8 mouse cellular contexts compared by ENCODE assay signal in genomic region chr8:71709134-71709799, GRCm38 (mm10). TPM values are rescaled to one million over a fixed set of nuclear protein-coding genes. Genes with fewer than 3 reads are reported as not detected.
DNase-seq lines count a peak whose midpoint lies in the region; ATAC-seq lines count a peak whose summit lies in the region.

No protein-coding gene starts in this region.

- 0 out of 2 replicates have a peak, but pooled peaks cover 6% of the 10 kb centered on the region for H3K4me1 ChIP-seq in heart, embryonic 15.5 days (replicated peaks)
- H3K4me1 ChIP-seq in embryonic facial prominence, embryonic 13.5 days = peaks cover 9% of the 10 kb centered on the region; the same call in 1 of the 2 replicates
- peaks cover 4% of the 10 kb centered on the region for H3K4me1 ChIP-seq in hindbrain, embryonic 16.5 days (ENCODE audit: control insufficient read depth, insufficient read depth, low read depth, low read length)
- 0 out of 2 replicates have a peak, but pooled peaks cover 4% of the 10 kb centered on the region for H3K4me1 ChIP-seq in midbrain, embryonic 12.5 days

- H3K4me3 ChIP-seq in heart, embryonic 15.5 days = peak overlapping the region; percentile 21
- H3K4me3 ChIP-seq in embryonic facial prominence, embryonic 13.5 days = peak overlapping the region; percentile 22; the same call in 1 of the 2 replicates
- no peak overlapping the region for H3K4me3 ChIP-seq in hindbrain, embryonic 16.5 days (ENCODE audit: low read length)
- no peak overlapping the region for H3K4me3 ChIP-seq in midbrain, embryonic 12.5 days

- H3K9ac ChIP-seq in heart, embryonic 15.5 days = no peak overlapping the region
- 0 out of 2 replicates have a peak overlapping the region, but pooled peaks have one; percentile 16 for H3K9ac ChIP-seq in embryonic facial prominence, embryonic 13.5 days
- H3K9ac ChIP-seq in hindbrain, embryonic 16.5 days (ENCODE audit: low read depth, low read length) = peak overlapping the region; percentile 18; the same call in 1 of the 2 replicates
- no peak overlapping the region for H3K9ac ChIP-seq in midbrain, embryonic 12.5 days (replicated peaks)

- WGBS in heart, embryonic 15.5 days = 42% methylated on average over 25 of the region's 25 CpGs
- 31% methylated on average over 25 of the region's 25 CpGs for WGBS in embryonic facial prominence, embryonic 13.5 days
- 39% methylated on average over 25 of the region's 25 CpGs for WGBS in hindbrain, embryonic 16.5 days
- WGBS in midbrain, embryonic 12.5 days = 40% methylated on average over 25 of the region's 25 CpGs

- no peak overlapping the region for H3K27ac ChIP-seq in heart, embryonic 15.5 days
- no peak overlapping the region for H3K27ac ChIP-seq in embryonic facial prominence, embryonic 13.5 days
- no peak overlapping the region for H3K27ac ChIP-seq in hindbrain, embryonic 16.5 days (ENCODE audit: low read depth, low read length)
- H3K27ac ChIP-seq in midbrain, embryonic 12.5 days (replicated peaks) = no peak overlapping the region

- ATAC-seq in heart, embryonic 15.5 days (replicated peaks; ENCODE audit: insufficient number of reproducible peaks, insufficient read depth, low FRiP score, low read depth) = no peak
- no peak for ATAC-seq in embryonic facial prominence, embryonic 13.5 days (ENCODE audit: insufficient number of reproducible peaks, insufficient read depth, low FRiP score, low TSS enrichment, low read depth)
- peak; percentile 31; the same call in 1 of the 2 replicates for ATAC-seq in hindbrain, embryonic 16.5 days
- ATAC-seq in midbrain, embryonic 12.5 days (ENCODE audit: low FRiP score, low read depth) = peak; percentile 50; the same call in 1 of the 2 replicates

- H3K27me3 ChIP-seq in heart, embryonic 15.5 days = peaks cover 62% of the 10 kb centered on the region
- H3K27me3 ChIP-seq in embryonic facial prominence, embryonic 13.5 days = peaks cover 52% of the 10 kb centered on the region
- H3K27me3 ChIP-seq in hindbrain, embryonic 16.5 days (replicated peaks; ENCODE audit: control insufficient read depth, insufficient read depth, low read length) = peaks cover 6% of the 10 kb centered on the region
- peaks cover 51% of the 10 kb centered on the region for H3K27me3 ChIP-seq in midbrain, embryonic 12.5 days

- H3K9me3 ChIP-seq in heart, embryonic 15.5 days (replicated peaks) = no peaks in the 10 kb centered on the region
- no peaks in the 10 kb centered on the region for H3K9me3 ChIP-seq in embryonic facial prominence, embryonic 13.5 days
- H3K9me3 ChIP-seq in hindbrain, embryonic 16.5 days (ENCODE audit: control insufficient read depth, low read length) = no peaks in the 10 kb centered on the region
- H3K9me3 ChIP-seq in midbrain, embryonic 12.5 days = no peaks in the 10 kb centered on the region

- H3K4me2 ChIP-seq in heart, embryonic 15.5 days = peak overlapping the region; percentile 51
- H3K4me2 ChIP-seq in embryonic facial prominence, embryonic 13.5 days = peak overlapping the region; percentile 55
- H3K4me2 ChIP-seq in hindbrain, embryonic 16.5 days (ENCODE audit: low read length) = peak overlapping the region; percentile 51; the same call in 1 of the 2 replicates
- H3K4me2 ChIP-seq in midbrain, embryonic 12.5 days (replicated peaks) = peak overlapping the region; percentile 44

- intact Hi-C loops in heart, postnatal 36 days (cut with DNase I) = loop anchor here (2.0 kb wide), 1 partner anchor 22 kb away; no protein-coding TSS in a partner anchor

- H3K36me3 ChIP-seq in heart, embryonic 15.5 days = no peaks in the 10 kb centered on the region
- no peaks in the 10 kb centered on the region for H3K36me3 ChIP-seq in embryonic facial prominence, embryonic 13.5 days
- H3K36me3 ChIP-seq in hindbrain, embryonic 16.5 days (ENCODE audit: control insufficient read depth, insufficient read depth, low read length) = peaks cover 8% of the 10 kb centered on the region; the same call in 1 of the 2 replicates
- peaks cover 21% of the 10 kb centered on the region; the same call in 1 of the 2 replicates for H3K36me3 ChIP-seq in midbrain, embryonic 12.5 days

- DNase-seq in heart, postnatal 36 days = no peak
- DNase-seq in spleen, adult 18-20 months = no peak
- DNase-seq in cerebellum, adult 11 months = no peak
- no peak for DNase-seq in spleen, postnatal 36 days (ENCODE audit: low spot score in 2 of 2)

RNA-seq across cellular contexts. Expression of gene B3gnt3, which starts 7.7 kb away (rescaled TPM):
- polyA plus RNA-seq in heart, embryonic 15.5 days (2015; fragmentation: Nextera tagmentation; extraction: Ambion mirVana) = 3.4 and 4.0 TPM in 2 replicates
- 1 to 10 TPM; 6.5 to 7.5 TPM for total RNA-seq in heart, postnatal 36 days (2021)
- 0.63 and 0.89 TPM in 2 replicates for polyA plus RNA-seq in embryonic facial prominence, embryonic 13.5 days (2015; fragmentation: Nextera tagmentation; extraction: Ambion mirVana)
- polyA plus RNA-seq in hindbrain, embryonic 16.5 days (2015; fragmentation: Nextera tagmentation; extraction: Ambion mirVana) = 0.44 and 0.62 TPM in 2 replicates
- 0.55 and 0.66 TPM in 2 replicates for polyA plus RNA-seq in midbrain, embryonic 12.5 days (2016; fragmentation: Nextera tagmentation; extraction: Ambion mirVana)

RNA-seq across cellular contexts. Expression of gene Fcho1, which starts 16.2 kb away (rescaled TPM):
- polyA plus RNA-seq in heart, embryonic 15.5 days (2015; fragmentation: Nextera tagmentation; extraction: Ambion mirVana) = 1.9 and 13.2 TPM in 2 replicates
- 1 to 10 TPM in 1 of 2 experiments, under 1 TPM in 1; 0.56 to 1.2 TPM for total RNA-seq in heart, postnatal 36 days (2021)
- polyA plus RNA-seq in embryonic facial prominence, embryonic 13.5 days (2015; fragmentation: Nextera tagmentation; extraction: Ambion mirVana) = 4.3 and 5.5 TPM in 2 replicates
- 78.6 and 89.5 TPM in 2 replicates for polyA plus RNA-seq in hindbrain, embryonic 16.5 days (2015; fragmentation: Nextera tagmentation; extraction: Ambion mirVana)
- 39.2 and 43.7 TPM in 2 replicates for polyA plus RNA-seq in midbrain, embryonic 12.5 days (2016; fragmentation: Nextera tagmentation; extraction: Ambion mirVana)

RNA-seq across cellular contexts. Expression of gene Insl3, which starts 20.3 kb away (rescaled TPM):
- polyA plus RNA-seq in heart, embryonic 15.5 days (2015; fragmentation: Nextera tagmentation; extraction: Ambion mirVana) = 1.7 and 3.8 TPM in 2 replicates
- 1 to 10 TPM; 3.8 to 4.7 TPM for total RNA-seq in heart, postnatal 36 days (2021)
- 0.89 TPM in 1 of 2 replicates, not detected in the other for polyA plus RNA-seq in embryonic facial prominence, embryonic 13.5 days (2015; fragmentation: Nextera tagmentation; extraction: Ambion mirVana)
- 1.2 and 1.5 TPM in 2 replicates for polyA plus RNA-seq in hindbrain, embryonic 16.5 days (2015; fragmentation: Nextera tagmentation; extraction: Ambion mirVana)
- polyA plus RNA-seq in midbrain, embryonic 12.5 days (2016; fragmentation: Nextera tagmentation; extraction: Ambion mirVana) = not detected in 2 replicates

RNA-seq across cellular contexts. Expression of gene Jak3, which starts 33.2 kb away (rescaled TPM):
- polyA plus RNA-seq in heart, embryonic 15.5 days (2015; fragmentation: Nextera tagmentation; extraction: Ambion mirVana) = 6.9 and 11.4 TPM in 2 replicates
- total RNA-seq in heart, postnatal 36 days (2021) = 1 to 10 TPM; 8.2 to 8.6 TPM
- polyA plus RNA-seq in embryonic facial prominence, embryonic 13.5 days (2015; fragmentation: Nextera tagmentation; extraction: Ambion mirVana) = 3.7 and 3.9 TPM in 2 replicates
- polyA plus RNA-seq in hindbrain, embryonic 16.5 days (2015; fragmentation: Nextera tagmentation; extraction: Ambion mirVana) = 7.3 and 8.1 TPM in 2 replicates
- 3.3 and 3.4 TPM in 2 replicates for polyA plus RNA-seq in midbrain, embryonic 12.5 days (2016; fragmentation: Nextera tagmentation; extraction: Ambion mirVana)

RNA-seq across cellular contexts. Expression of gene Unc13a, which starts 37.7 kb away (rescaled TPM):
- 0.49 and 0.75 TPM in 2 replicates for polyA plus RNA-seq in heart, embryonic 15.5 days (2015; fragmentation: Nextera tagmentation; extraction: Ambion mirVana)
- under 1 TPM; 0.49 to 0.64 TPM for total RNA-seq in heart, postnatal 36 days (2021)
- 0.87 and 1.2 TPM in 2 replicates for polyA plus RNA-seq in embryonic facial prominence, embryonic 13.5 days (2015; fragmentation: Nextera tagmentation; extraction: Ambion mirVana)
- 22.4 and 23.1 TPM in 2 replicates for polyA plus RNA-seq in hindbrain, embryonic 16.5 days (2015; fragmentation: Nextera tagmentation; extraction: Ambion mirVana)
- polyA plus RNA-seq in midbrain, embryonic 12.5 days (2016; fragmentation: Nextera tagmentation; extraction: Ambion mirVana) = 12.8 and 16.9 TPM in 2 replicates

Comparison
In these comparisons a context has a peak if more than half of its experiments do, and no peak if none do; other contexts are left out.
1. ATAC-seq: peak in hindbrain, embryonic 16.5 days (single experiment) and midbrain, embryonic 12.5 days (single experiment); none in heart, embryonic 15.5 days (single experiment) and embryonic facial prominence, embryonic 13.5 days (single experiment).
2. H3K4me3 ChIP-seq: peak in heart, embryonic 15.5 days (single experiment) and embryonic facial prominence, embryonic 13.5 days (single experiment); none in hindbrain, embryonic 16.5 days (single experiment) and midbrain, embryonic 12.5 days (single experiment).
3. H3K9ac ChIP-seq: peak in embryonic facial prominence, embryonic 13.5 days (single experiment) and hindbrain, embryonic 16.5 days (single experiment); none in heart, embryonic 15.5 days (single experiment) and midbrain, embryonic 12.5 days (single experiment).
4. Peak in every context shown above with its lines, with median percentiles within 50 percentile points of each other: H3K4me2 ChIP-seq.